Mouse (Mus musculus) testis, adult 2 months (tissue): ENCODE results near the gene Rsph14.

ENCODE experiments used
- CTCF ChIP-seq: fragments of 200-500 bp; IDR thresholded peaks from 2 replicates; pipeline ENCODE4 v1.5.1; 2012; ENCODE audit warnings: low read depth, mild to moderate bottlenecking, inconsistent platforms, low read length, moderate library complexity; ENCODE audit not compliant: control insufficient read depth, insufficient read depth, insufficient replicate concordance
- POLR2A ChIP-seq: fragments of 200-500 bp; IDR thresholded peaks from 2 replicates; pipeline ENCODE4 v1.6.1; 2012; ENCODE audit warnings: low read depth, mild to moderate bottlenecking, inconsistent platforms, low read length, moderate library complexity; ENCODE audit not compliant: control insufficient read depth

GRCm38 (mm10) chr10:75004067-75004466, 28.3 kb downstream of the Rsph14 start:
- TF ChIP-seq CTCF (no peak), POLR2A (no peak)
